Mouse (Mus musculus) frontal cortex, postnatal 36 days (tissue): ENCODE measurements around the gene Sptlc3.

Experiments used
- DNase-seq, 2 experiments: peaks; one replicate each; pipeline ENCODE4 v3.0.0; 2022; ENCODE audit warnings: low spot score in 2 of 2

Gene Sptlc3

DNA sequence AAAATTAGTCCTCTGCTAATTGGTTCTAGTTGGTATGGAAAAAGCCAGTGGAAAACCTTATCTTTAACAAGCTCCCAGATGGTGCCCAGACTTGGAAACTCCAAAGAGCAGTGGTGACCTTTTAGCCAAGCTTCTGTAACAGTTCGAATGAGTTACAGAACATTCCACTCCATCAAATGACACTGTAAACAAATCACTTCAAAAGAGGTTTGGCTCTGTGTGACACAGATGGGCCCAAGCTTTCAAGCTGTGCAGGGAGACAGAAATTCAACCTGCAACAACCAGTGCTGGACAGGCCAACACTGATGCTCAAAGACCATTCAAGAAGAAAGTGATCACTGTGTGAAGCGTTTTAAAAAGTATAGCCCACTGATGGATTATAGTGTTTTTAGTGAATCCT, 144.1 kb downstream of the Sptlc3 start:
- no peak for DNase-seq

DNA sequence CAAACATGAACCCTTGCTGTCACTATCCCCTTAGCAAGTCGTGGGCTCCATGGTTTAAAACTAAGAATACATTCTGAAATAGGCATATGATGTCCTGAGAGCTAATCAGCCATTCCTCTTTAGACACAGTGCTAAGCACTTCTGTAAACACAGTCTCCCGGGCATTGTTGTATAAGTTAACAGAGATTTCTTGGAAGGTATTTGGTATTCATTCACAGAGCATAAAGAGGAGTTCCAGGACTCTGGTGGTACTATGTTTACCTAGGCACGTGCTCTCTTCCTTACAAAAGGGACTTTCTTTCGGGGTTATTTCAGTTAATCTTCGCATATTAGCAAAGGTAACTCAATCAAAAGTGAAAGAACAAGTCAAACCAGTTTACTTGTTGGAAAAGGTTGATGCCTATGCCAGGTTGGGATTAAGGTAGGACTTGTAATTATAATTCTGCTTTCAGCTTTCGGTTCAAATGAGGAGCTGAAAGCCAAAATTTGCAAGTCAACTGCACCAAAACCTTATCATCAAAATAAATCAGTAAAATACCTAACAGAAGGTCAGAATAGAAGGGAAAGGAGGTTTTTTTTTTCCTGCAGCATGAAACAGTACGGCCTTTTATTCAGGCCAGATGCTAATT, 148.2 kb downstream of the Sptlc3 start:
- no peak for DNase-seq

DNA sequence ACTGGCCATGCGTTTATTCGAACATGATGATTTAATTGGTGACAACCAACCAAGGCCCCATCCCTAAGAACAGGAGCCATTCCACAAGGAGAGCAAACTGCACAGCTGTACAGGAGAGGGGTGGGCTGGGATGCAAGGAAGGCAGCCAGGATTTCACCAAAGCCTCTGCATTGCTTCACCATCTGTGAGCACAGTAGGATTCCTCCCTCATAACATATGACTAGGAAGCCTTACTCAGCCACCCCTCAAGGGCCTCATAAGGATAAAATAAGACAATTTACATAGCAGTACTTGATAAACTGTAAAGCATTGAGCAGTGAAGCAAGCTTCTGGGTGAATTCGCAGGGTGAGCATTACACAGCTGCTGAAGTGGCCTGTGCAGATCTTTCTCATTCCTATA, 155.8 kb downstream of the Sptlc3 start:
- DNase-seq = peak; percentile 31 to 55

DNA sequence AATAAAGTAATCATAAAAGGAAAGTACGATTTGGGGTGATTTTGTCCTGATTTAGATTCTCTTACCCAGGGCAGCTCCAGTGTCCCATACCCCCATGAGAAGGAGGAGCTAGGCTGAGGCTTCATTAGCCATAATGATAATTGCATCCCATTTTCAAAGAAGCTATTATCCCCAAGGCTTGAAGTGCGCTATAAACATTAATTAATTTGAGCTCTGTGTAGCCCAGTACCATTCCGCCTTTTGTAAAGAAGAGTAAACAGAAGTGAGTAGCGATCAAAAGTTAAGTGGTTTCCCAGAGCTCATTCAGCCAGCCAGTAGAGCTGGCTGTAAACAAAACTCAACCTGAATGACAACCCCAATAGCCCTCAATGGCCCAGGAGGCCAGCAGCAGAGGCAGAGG, 163.0 kb downstream of the Sptlc3 start:
- DNase-seq = no peak

DNA sequence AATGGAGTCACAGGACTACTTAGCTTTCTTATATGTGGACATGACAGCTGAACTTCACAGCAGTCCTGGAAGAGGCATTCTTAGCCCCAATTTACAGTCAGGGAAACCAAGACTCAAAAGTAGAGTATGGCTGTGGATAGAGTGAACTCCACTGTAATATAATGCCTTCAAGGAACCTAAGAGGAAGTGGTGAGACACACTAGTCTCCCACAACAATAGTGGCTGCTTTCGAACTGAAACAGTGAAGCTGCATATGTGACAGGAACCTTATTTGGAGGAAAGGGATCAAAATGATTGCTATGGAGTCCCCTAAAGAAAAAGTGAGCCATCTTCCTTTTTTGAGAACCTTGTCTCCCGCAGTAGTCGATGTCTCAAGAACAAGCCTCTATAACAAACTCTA, 178.1 kb downstream of the Sptlc3 start:
- no peak for DNase-seq

DNA sequence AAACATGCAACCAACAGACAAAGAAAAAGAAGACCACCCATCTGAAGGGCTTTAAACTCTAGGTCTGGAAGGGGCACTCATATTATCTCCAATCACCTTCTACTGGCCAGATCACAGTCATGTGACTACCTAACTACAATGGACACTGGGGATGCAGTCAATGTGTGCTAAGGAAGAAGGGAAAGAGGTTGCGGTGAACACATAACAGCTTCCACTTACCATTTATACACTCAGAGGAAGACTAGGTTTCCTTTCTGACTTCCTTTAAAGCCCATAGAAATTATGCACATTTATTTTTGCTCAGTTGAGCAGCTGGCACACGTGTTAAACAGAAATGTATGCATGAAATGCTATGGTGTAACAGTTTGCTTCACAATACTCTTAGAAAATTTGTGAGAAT, 178.7 kb downstream of the Sptlc3 start:
- DNase-seq = no peak

DNA sequence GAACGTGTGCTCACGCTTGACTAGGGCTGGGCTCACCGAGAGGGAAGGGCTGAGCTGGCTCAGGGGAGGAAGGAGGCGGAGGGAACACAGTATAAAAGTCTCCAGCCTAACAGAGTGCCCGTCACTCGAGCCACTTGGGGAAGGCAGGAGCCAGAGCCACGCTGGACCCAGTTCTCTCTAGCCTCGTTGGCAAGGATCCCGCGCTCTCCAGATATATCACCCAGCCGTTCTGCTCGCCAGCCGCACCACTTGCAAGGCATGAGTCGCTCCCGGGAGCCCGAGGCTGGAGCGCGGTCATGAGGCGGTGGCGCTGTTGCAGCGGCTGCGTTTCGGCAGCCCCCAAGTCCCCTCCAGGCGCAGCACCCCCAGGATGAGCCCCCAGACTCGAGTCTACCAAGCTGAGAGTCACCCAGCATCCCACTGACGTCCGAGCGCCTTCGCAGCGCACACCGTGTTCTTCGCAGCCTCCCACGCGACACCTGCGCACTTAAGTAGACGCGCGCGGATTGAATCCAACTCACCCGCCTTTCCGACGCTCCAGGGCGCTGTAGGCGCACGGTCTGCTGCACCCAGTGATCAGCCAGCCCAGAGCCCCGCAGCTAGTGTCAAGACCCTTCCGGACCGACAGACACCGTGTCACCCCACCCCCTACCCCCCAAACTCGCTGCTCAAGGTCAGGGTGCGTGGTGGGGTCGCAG, 183.5 kb downstream of the Sptlc3 start:
- peak; percentile 82 to 85 for DNase-seq

DNA sequence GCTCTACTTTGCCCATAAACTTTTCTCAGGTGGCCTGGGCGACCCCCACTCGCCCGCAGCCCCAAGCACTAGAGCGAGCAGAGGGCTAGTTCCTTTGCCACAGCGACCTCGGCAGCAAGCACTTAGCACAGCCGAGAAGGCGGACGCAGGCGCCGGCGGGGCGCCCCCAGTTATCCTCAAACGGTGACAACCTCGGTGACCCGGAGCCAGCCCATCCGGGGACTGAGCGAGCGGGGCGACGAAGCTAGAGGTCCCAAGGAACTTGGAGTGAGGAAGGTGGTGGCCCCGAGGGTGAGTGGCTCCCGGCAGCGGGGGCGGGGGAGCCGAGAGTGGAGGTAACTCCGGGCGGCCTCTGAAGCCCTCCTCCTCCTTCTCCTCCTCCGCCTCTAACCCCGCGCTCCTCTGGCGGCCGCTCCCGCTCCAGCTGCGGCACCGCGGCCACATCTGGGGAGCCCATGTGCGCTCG, 184.1 kb downstream of the Sptlc3 start, which contains the start of gene Ism1:
Gene Ism1 (plus strand): TSS at position 370 of the 466 bp plus-strand sequence.
- DNase-seq = peak; percentile 29 to 40

DNA sequence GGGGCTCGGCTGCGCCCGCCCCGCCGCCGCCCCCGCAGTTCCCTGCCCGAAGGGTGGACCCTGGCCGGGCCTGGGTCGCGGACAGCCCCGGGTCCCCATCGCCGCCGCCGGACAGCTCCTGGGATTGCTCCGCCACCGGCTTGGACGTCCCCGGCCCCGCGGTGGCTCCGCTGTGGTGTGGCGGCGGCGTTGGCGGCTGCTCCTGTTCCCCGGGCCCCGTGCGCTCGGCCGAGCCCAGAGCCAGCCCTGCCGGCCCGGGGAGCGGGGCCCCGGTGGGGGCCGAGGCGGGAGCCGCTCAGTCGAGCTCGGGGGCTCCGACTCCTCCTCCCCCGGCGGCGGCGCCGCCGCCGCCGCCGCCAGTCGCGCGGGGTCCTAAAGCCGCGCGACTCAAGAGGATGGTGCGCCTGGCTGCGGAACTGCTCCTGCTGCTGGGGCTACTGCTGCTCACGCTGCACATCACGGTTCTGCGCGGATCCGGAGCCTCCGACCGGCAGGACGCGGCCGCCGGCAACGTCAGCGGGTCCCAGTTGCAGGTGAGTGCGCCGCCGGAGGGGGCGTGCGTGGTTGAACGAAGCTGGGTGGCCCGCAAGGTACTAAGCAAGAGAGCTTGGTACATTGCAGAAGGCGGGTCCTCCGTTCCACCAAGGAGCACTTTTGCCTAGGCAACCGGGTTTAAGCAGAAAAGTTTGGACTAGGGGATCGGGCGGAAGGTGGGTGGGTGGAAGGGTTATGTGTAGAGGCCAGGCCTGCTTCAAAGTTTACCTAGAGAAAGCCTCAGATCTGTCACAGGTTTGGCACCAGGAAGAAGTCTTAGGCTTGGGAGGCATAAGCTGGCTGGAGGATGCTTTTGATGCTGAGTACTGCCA, 184.8 kb downstream of the Sptlc3 start:
- peak; percentile 62 to 64 for DNase-seq

DNA sequence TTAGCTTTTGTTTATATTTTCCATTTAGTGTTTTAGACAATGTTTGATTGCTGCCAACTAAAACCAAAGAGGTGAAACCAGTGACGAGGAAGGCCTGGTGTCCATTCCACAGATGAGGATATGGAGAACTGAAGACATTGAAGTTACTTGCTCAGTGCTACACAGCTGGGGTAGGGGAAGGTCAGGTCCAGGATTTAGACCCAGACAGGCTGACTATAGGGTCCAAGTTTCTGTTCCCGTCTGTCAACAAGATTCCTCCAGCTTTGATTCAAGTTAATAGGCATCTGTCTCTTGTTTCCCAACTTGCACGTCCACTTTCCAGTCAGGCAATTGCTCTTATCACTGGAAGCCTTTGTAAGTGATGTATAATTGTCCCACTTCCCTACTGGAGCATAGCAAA, 188.8 kb downstream of the Sptlc3 start:
- no peak for DNase-seq
